Mouse (Mus musculus): ENCODE measurements around the gene Samd9l. TPM values are rescaled to one million over a fixed set of nuclear protein-coding genes. Genes with fewer than 3 reads are reported as not detected.
"Not testable (repeated sequence)": the region's sequence is repeated elsewhere in the genome, so short reads cannot be mapped to it uniquely, and the experiment has no call there.

Gene Samd9l
- polyA plus RNA-seq, 1 experiment = 3.7 TPM

DNA sequence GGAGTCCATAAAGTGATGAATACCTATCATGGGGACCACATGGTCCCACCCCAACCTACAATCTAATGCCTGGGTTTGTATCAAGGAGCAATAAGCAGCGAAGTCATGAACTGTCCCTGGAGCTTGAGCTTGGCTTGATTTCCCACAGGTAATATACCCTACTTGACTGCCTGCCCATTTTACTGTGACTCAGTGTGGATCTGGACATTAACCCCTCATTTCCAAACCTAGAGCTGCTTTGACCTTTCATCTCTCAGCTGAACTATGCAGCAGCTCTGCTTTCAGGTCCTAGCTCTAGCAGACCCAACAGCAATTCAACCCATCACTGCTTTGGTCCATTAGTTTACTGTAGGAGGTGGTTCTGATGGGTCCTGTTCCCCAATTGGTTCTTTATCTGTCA is 9.4 kb downstream of the Samd9l start:
- DNase-seq = no peak
- H3K4me3 ChIP-seq (replicated peaks; ENCODE audit: extremely low read depth, low read depth, low read length) = no peak overlapping the region
- 89% methylated on average over 1 of the region's 1 CpGs for WGBS
- no peaks in the 10 kb centered on the region for H3K4me1 ChIP-seq (ENCODE audit: control insufficient read depth, insufficient read depth, low read length)
- no peak for TF ChIP-seq CTCF (IDR thresholded peaks at IDR 0.05; ENCODE audit: insufficient read depth, low read length)
- no peak for TF ChIP-seq POLR2A (IDR thresholded peaks at IDR 0.05; ENCODE audit: borderline replicate concordance, extremely low read depth, low read depth, low read length)

- TF ChIP-seq CTCF (IDR thresholded peaks at IDR 0.05; ENCODE audit: insufficient read depth, low read length) = no peak
- no peak for TF ChIP-seq POLR2A (IDR thresholded peaks at IDR 0.05; ENCODE audit: borderline replicate concordance, extremely low read depth, low read depth, low read length)
- WGBS = 56% methylated on average over 6 of the region's 6 CpGs
- Histone ChIP-seq H3K4me1 (ENCODE audit: control insufficient read depth, insufficient read depth, low read length) (no peaks in the 10 kb centered on the region), H3K4me3 (replicated peaks; ENCODE audit: extremely low read depth, low read depth, low read length) (no peak overlapping the region)
- DNase-seq = no peak
These were observed 12.8 kb downstream of the Samd9l start for GRCm38 (mm10) chr6:3386565-3386964.

- DNase-seq = not testable (repeated sequence)
These were observed 14.6 kb downstream of the Samd9l start for GRCm38 (mm10) chr6:3384816-3385215.

GRCm38 (mm10) chr6:3384115-3384791 is 15.1 kb downstream of the Samd9l start:
- not testable (repeated sequence) for H3K4me1 ChIP-seq (ENCODE audit: control insufficient read depth, insufficient read depth, low read length); DNase-seq; H3K4me3 ChIP-seq (replicated peaks; ENCODE audit: extremely low read depth, low read depth, low read length)
- WGBS = 0% methylated on average over 1 of the region's 4 CpGs

More at GRCm38 (mm10) chr6:3384816-3385215, 14.6 kb downstream of the Samd9l start:
- not testable (repeated sequence) for H3K4me1 ChIP-seq (ENCODE audit: control insufficient read depth, insufficient read depth, low read length); H3K4me3 ChIP-seq (replicated peaks; ENCODE audit: extremely low read depth, low read depth, low read length)

DNA sequence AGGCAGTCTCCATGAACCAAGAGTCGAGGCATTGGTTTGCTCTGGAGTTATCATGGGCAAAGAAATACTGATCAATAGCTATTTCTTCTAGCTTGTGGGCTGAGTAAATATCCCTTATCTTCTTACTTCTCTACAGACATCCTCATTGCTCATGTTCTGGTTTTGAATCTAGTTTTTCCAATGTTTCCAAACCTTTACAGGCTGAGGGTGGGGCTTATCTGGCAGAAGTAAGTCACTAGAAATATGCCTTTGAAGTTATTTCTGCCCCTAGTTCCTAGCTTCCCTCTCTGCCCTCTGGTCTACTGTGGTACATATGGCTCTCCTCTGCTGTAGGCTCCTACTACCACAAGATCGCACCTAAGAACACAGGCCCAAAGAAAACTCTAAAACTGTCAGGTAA is 20.2 kb downstream of the Samd9l start:
- 88% methylated on average over 2 of the region's 2 CpGs for WGBS
- H3K4me3 ChIP-seq (replicated peaks; ENCODE audit: extremely low read depth, low read depth, low read length) = no peak overlapping the region
- TF ChIP-seq POLR2A (IDR thresholded peaks at IDR 0.05; ENCODE audit: borderline replicate concordance, extremely low read depth, low read depth, low read length) (no peak), CTCF (IDR thresholded peaks at IDR 0.05; ENCODE audit: insufficient read depth, low read length) (no peak)
- DNase-seq = no peak
- H3K4me1 ChIP-seq (ENCODE audit: control insufficient read depth, insufficient read depth, low read length) = no peaks in the 10 kb centered on the region

DNA sequence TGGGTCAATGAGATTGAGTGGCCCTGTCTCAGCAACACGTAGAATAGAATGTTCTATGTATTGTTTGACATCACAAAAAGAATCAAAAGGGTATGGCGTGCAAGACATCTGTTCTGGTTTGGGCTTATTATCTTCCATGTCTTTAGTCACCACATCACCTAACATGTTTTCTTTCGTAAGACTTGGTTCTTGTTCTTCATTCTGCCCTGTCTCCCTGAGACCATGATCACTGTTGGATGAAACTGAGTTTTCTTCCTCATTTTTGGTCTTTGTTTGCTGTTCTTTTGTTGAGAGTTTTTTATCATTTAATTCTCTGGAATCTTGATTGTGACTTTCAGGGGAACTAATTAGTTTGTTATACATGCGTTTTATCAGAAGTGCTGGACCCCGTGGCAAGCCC is 22.7 kb downstream of the Samd9l start:
- Histone ChIP-seq H3K4me1 (ENCODE audit: control insufficient read depth, insufficient read depth, low read length) (no peaks in the 10 kb centered on the region), H3K4me3 (replicated peaks; ENCODE audit: extremely low read depth, low read depth, low read length) (no peak overlapping the region)
- TF ChIP-seq CTCF (IDR thresholded peaks at IDR 0.05; ENCODE audit: insufficient read depth, low read length) = no peak
- TF ChIP-seq POLR2A (IDR thresholded peaks at IDR 0.05; ENCODE audit: borderline replicate concordance, extremely low read depth, low read depth, low read length) = no peak
- no peak for DNase-seq
- 88% methylated on average over 5 of the region's 5 CpGs for WGBS

GRCm38 (mm10) chr6:3369527-3369926 is 29.8 kb downstream of the Samd9l start:
- H3K4me3 ChIP-seq (replicated peaks; ENCODE audit: extremely low read depth, low read depth, low read length) = no peak overlapping the region
- TF ChIP-seq POLR2A (IDR thresholded peaks at IDR 0.05; ENCODE audit: borderline replicate concordance, extremely low read depth, low read depth, low read length) (no peak), CTCF (IDR thresholded peaks at IDR 0.05; ENCODE audit: insufficient read depth, low read length) (no peak)
- H3K4me1 ChIP-seq (ENCODE audit: control insufficient read depth, insufficient read depth, low read length) = no peaks in the 10 kb centered on the region
- no peak for DNase-seq
- 87% methylated on average over 8 of the region's 8 CpGs for WGBS

DNA sequence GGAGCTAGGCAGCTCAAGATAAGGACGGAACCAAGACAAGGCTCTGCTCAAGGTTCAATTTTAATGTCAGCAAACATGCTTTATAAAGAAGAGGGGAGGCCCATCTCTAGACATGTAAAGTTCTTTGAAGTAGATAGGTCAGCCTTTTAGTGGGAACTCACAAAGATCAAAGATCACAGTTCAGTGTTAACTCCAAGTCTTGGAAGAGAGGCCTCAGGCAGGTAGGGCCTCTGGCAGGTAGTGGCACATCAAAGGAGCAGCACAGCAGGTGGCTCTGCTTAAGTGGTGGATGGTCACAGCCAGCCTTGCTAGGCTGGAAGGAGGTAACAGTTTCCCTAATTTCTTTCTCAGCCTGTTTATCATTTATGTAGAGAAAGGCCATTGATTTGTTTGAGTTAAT is 33.8 kb downstream of the Samd9l start:
- H3K4me3 ChIP-seq (replicated peaks; ENCODE audit: extremely low read depth, low read depth, low read length); DNase-seq; H3K4me1 ChIP-seq (ENCODE audit: control insufficient read depth, insufficient read depth, low read length): not testable (repeated sequence)
- 76% methylated on average over 1 of the region's 1 CpGs for whole genome bisulfite sequencing

DNA sequence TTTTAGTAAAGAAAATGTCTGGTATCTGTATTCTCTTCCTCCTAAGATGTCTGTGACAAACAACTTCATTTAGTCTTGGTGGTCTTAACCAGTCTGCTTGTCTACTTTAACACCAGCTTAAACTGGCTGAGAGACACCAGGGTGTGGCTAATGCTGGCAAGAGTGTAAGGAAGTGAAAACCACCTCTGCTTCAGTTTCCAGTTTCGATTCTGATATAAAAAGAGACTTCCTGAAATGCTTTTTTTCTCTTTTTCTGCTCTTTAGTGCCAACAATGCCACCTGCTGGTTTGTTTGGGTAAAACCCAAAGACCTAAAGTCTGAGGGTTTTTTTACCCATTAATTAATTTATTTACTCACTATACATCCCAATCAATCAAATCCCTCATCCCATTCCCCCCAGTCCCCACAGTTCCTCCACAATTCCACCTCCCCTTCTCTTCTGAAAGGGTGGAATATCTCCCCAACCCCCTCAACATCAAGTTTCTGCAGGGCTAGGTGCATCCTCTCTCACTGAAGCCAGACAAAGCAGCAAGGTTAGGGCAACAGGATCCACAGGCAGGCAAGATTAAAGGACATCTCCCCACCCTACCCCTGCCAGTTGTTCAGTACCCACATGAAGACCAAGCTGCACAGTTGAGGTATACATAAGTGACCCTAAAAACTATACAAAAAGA is 53.3 kb downstream of the Samd9l start:
- H3K4me1 ChIP-seq (ENCODE audit: control insufficient read depth, insufficient read depth, low read length); H3K4me3 ChIP-seq (replicated peaks; ENCODE audit: extremely low read depth, low read depth, low read length): not testable (repeated sequence)
- 3% methylated on average over 1 of the region's 1 CpGs for WGBS
- peak; percentile 22 for DNase-seq

- peak overlapping the region; percentile 38 for H3K4me3 ChIP-seq (replicated peaks; ENCODE audit: extremely low read depth, low read depth, low read length)
- DNase-seq; H3K4me1 ChIP-seq (ENCODE audit: control insufficient read depth, insufficient read depth, low read length): not testable (repeated sequence)
- WGBS = 11% methylated on average over 3 of the region's 4 CpGs
These were observed 54.2 kb downstream of the Samd9l start for GRCm38 (mm10) chr6:3345043-3345639.

- WGBS = 68% methylated on average over 1 of the region's 1 CpGs
- not testable (repeated sequence) for DNase-seq; H3K4me1 ChIP-seq (ENCODE audit: control insufficient read depth, insufficient read depth, low read length); H3K4me3 ChIP-seq (replicated peaks; ENCODE audit: extremely low read depth, low read depth, low read length)
These were observed 55.6 kb downstream of the Samd9l start for GRCm38 (mm10) chr6:3343603-3344247.

Data from lung, adult 2 months (tissue).